Mouse (Mus musculus): Measurements from ENCODE around the gene BC051142. TPM values are rescaled to one million over a fixed set of nuclear protein-coding genes. Genes with fewer than 3 reads are reported as not detected.

The BC051142 gene
- polyA plus RNA-seq, 1 experiment: not detected

GRCm38 (mm10) chr17:34377450-34378209, 21.0 kb upstream of the BC051142 start:
- H3K36me3 ChIP-seq (ENCODE audit: control insufficient read depth, insufficient read depth): no peaks in the 10 kb centered on the region
- H3K27me3 ChIP-seq (ENCODE audit: control insufficient read depth, insufficient read depth, insufficient read length): no peaks in the 10 kb centered on the region
- no peak overlapping the region for H3ac ChIP-seq (ENCODE audit: control insufficient read depth, insufficient read length, low read depth)
- no peaks in the 10 kb centered on the region for H3K79me3 ChIP-seq (ENCODE audit: low read depth)
- TF ChIP-seq USF1 (IDR thresholded peaks at IDR 0.05; ENCODE audit: low read depth) (no peak), CEBPB (IDR thresholded peaks at IDR 0.05; ENCODE audit: low read depth) (no peak), MAX (IDR thresholded peaks at IDR 0.05) (no peak)
- H3K4me3 ChIP-seq (ENCODE audit: insufficient read depth, poor library complexity, severe bottlenecking): no peak overlapping the region
- H3K79me2 ChIP-seq (ENCODE audit: control insufficient read depth, insufficient read depth): no peaks in the 10 kb centered on the region

DNA sequence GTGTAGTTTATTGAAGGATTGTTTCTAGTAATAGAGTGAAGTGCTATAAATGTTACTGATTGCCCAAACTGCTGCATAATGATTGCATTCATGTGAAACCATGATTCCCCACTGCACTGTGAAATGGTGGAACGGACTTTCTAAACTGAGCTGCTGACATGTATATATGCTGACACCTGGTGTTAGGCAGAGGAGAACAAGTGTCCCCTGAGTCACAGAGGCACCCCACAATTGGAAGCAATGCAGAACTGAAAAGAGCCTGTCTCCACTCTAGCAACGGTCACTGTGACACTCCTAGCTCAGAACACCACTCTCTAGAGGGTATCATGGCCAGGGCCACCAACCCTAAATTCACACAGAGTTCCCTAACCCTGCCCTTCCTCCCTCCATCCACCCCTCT, 19.9 kb upstream of the BC051142 start:
- H3K36me3 ChIP-seq (ENCODE audit: control insufficient read depth, insufficient read depth): no peaks in the 10 kb centered on the region
- no peaks in the 10 kb centered on the region for H3K79me2 ChIP-seq (ENCODE audit: control insufficient read depth, insufficient read depth)
- no peak overlapping the region for H3ac ChIP-seq (ENCODE audit: control insufficient read depth, insufficient read length, low read depth)
- no peaks in the 10 kb centered on the region for H3K79me3 ChIP-seq (ENCODE audit: low read depth)
- H3K27me3 ChIP-seq (ENCODE audit: control insufficient read depth, insufficient read depth, insufficient read length): no peaks in the 10 kb centered on the region
- no peak for TF ChIP-seq CEBPB (IDR thresholded peaks at IDR 0.05; ENCODE audit: low read depth)
- TF ChIP-seq CTCF (IDR thresholded peaks at IDR 0.05; ENCODE audit: control insufficient read depth, insufficient read depth, insufficient read length): no peak
- TF ChIP-seq MAX (IDR thresholded peaks at IDR 0.05): no peak
- TF ChIP-seq FOSL1 (IDR thresholded peaks at IDR 0.05; ENCODE audit: insufficient read depth, low read length, poor library complexity, severe bottlenecking): no peak
- no peak for TF ChIP-seq USF1 (IDR thresholded peaks at IDR 0.05; ENCODE audit: low read depth)
- no peak for TF ChIP-seq MYOD1 (IDR thresholded peaks at IDR 0.05; ENCODE audit: control insufficient read depth, insufficient read length, low read depth)
- no peak overlapping the region for H3K4me3 ChIP-seq (ENCODE audit: insufficient read depth, poor library complexity, severe bottlenecking)

DNA sequence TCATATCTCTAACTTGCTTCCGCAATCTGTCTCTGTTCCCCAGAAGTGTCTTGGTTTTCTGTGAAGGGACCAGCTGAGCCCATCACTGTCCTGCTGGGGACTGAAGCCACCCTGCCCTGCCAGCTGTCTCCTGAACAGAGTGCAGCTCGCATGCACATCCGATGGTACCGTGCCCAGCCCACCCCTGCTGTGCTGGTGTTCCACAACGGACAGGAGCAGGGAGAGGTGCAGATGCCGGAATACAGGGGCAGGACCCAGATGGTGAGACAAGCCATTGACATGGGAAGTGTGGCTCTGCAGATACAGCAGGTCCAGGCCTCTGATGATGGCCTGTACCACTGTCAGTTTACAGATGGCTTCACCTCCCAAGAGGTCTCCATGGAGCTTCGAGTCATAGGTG, 19.2 kb upstream of the BC051142 start:
- no peak overlapping the region for H3K4me3 ChIP-seq (ENCODE audit: insufficient read depth, poor library complexity, severe bottlenecking)
- no peaks in the 10 kb centered on the region for H3K79me3 ChIP-seq (ENCODE audit: low read depth)
- H3K36me3 ChIP-seq (ENCODE audit: control insufficient read depth, insufficient read depth): no peaks in the 10 kb centered on the region
- TF ChIP-seq USF1 (IDR thresholded peaks at IDR 0.05; ENCODE audit: low read depth) (no peak), CTCF (IDR thresholded peaks at IDR 0.05; ENCODE audit: control insufficient read depth, insufficient read depth, insufficient read length) (no peak), MYOD1 (IDR thresholded peaks at IDR 0.05; ENCODE audit: control insufficient read depth, insufficient read length, low read depth) (no peak), MYOG (IDR thresholded peaks at IDR 0.05; ENCODE audit: control insufficient read depth, extremely low read depth, insufficient read length) (no peak), MAX (IDR thresholded peaks at IDR 0.05) (no peak), FOSL1 (IDR thresholded peaks at IDR 0.05; ENCODE audit: insufficient read depth, low read length, poor library complexity, severe bottlenecking) (no peak), CEBPB (IDR thresholded peaks at IDR 0.05; ENCODE audit: low read depth) (no peak)
- no peaks in the 10 kb centered on the region for H3K27me3 ChIP-seq (ENCODE audit: control insufficient read depth, insufficient read depth, insufficient read length)
- no peak overlapping the region for H3ac ChIP-seq (ENCODE audit: control insufficient read depth, insufficient read length, low read depth)
- no peaks in the 10 kb centered on the region for H3K79me2 ChIP-seq (ENCODE audit: control insufficient read depth, insufficient read depth)

- no peak overlapping the region for H3K4me3 ChIP-seq (ENCODE audit: insufficient read depth, poor library complexity, severe bottlenecking)
- no peaks in the 10 kb centered on the region for H3K79me2 ChIP-seq (ENCODE audit: control insufficient read depth, insufficient read depth)
- no peaks in the 10 kb centered on the region for H3K79me3 ChIP-seq (ENCODE audit: low read depth)
- H3K36me3 ChIP-seq (ENCODE audit: control insufficient read depth, insufficient read depth): no peaks in the 10 kb centered on the region
- TF ChIP-seq CEBPB (IDR thresholded peaks at IDR 0.05; ENCODE audit: low read depth): no peak
- no peak for TF ChIP-seq CTCF (IDR thresholded peaks at IDR 0.05; ENCODE audit: control insufficient read depth, insufficient read depth, insufficient read length)
- no peak for TF ChIP-seq FOSL1 (IDR thresholded peaks at IDR 0.05; ENCODE audit: insufficient read depth, low read length, poor library complexity, severe bottlenecking)
- TF ChIP-seq MYOG (IDR thresholded peaks at IDR 0.05; ENCODE audit: control insufficient read depth, extremely low read depth, insufficient read length): no peak
- no peak for TF ChIP-seq MAX (IDR thresholded peaks at IDR 0.05)
- TF ChIP-seq MYOD1 (IDR thresholded peaks at IDR 0.05; ENCODE audit: control insufficient read depth, insufficient read length, low read depth): no peak
- TF ChIP-seq USF1 (IDR thresholded peaks at IDR 0.05; ENCODE audit: low read depth): no peak
- H3K27me3 ChIP-seq (ENCODE audit: control insufficient read depth, insufficient read depth, insufficient read length): no peaks in the 10 kb centered on the region
- no peak overlapping the region for H3ac ChIP-seq (ENCODE audit: control insufficient read depth, insufficient read length, low read depth)
Measured at GRCm38 (mm10) chr17:34381876-34382275, 16.7 kb upstream of the BC051142 start.

DNA sequence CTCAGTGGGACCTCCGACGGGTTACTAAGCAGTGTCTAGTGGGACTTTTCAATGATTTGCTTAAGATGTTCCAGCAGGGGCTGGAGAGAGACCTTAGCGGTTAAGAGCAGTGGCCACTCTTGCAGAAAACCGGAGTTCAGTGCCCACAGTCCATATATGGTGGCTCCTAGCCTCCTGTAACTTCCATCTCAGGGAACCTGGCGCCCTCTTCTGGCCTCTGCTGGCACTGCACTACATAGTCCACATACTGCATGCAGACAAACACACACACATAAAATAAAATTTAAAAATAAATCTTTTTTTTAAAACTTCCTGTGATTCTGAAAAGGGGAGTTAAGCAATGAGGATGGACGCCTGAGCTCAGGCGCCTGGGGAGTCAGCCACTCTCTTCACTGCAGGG, 15.4 kb upstream of the BC051142 start:
- H3K36me3 ChIP-seq (ENCODE audit: control insufficient read depth, insufficient read depth): no peaks in the 10 kb centered on the region
- H3K27me3 ChIP-seq (ENCODE audit: control insufficient read depth, insufficient read depth, insufficient read length): no peaks in the 10 kb centered on the region
- no peaks in the 10 kb centered on the region for H3K79me2 ChIP-seq (ENCODE audit: control insufficient read depth, insufficient read depth)
- H3K79me3 ChIP-seq (ENCODE audit: low read depth): no peaks in the 10 kb centered on the region
- H3K4me3 ChIP-seq (ENCODE audit: insufficient read depth, poor library complexity, severe bottlenecking): no peak overlapping the region
- H3ac ChIP-seq (ENCODE audit: control insufficient read depth, insufficient read length, low read depth): no peak overlapping the region
- TF ChIP-seq MYOD1 (IDR thresholded peaks at IDR 0.05; ENCODE audit: control insufficient read depth, insufficient read length, low read depth) (no peak), CEBPB (IDR thresholded peaks at IDR 0.05; ENCODE audit: low read depth) (no peak), USF1 (IDR thresholded peaks at IDR 0.05; ENCODE audit: low read depth) (no peak), MYOG (IDR thresholded peaks at IDR 0.05; ENCODE audit: control insufficient read depth, extremely low read depth, insufficient read length) (no peak), FOSL1 (IDR thresholded peaks at IDR 0.05; ENCODE audit: insufficient read depth, low read length, poor library complexity, severe bottlenecking) (no peak), MAX (IDR thresholded peaks at IDR 0.05) (no peak), CTCF (IDR thresholded peaks at IDR 0.05; ENCODE audit: control insufficient read depth, insufficient read depth, insufficient read length) (no peak)

DNA sequence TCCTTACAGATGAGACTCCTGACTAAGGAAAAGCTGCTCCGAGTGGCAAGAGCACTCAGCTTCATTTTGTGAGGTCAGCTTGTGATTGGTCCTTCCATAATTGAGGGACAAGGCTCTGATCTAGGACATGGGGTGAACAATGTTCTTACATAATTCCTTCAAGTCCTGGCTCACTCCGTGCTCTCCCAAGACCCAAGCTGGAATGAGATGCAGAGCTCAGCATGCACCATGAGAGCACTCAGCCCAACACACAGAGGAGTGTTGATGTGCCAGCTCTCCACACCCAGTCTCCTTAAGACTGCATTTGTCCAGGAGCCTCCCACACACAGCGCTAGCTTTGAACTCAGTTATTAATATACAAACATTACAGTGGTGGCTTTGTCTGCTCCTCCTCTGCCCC, 13.9 kb upstream of the BC051142 start:
- H3K27me3 ChIP-seq (ENCODE audit: control insufficient read depth, insufficient read depth, insufficient read length): no peaks in the 10 kb centered on the region
- no peak overlapping the region for H3K4me3 ChIP-seq (ENCODE audit: insufficient read depth, poor library complexity, severe bottlenecking)
- H3K79me3 ChIP-seq (ENCODE audit: low read depth): no peaks in the 10 kb centered on the region
- H3K36me3 ChIP-seq (ENCODE audit: control insufficient read depth, insufficient read depth): no peaks in the 10 kb centered on the region
- TF ChIP-seq FOSL1 (IDR thresholded peaks at IDR 0.05; ENCODE audit: insufficient read depth, low read length, poor library complexity, severe bottlenecking) (no peak), CTCF (IDR thresholded peaks at IDR 0.05; ENCODE audit: control insufficient read depth, insufficient read depth, insufficient read length) (no peak)
- H3K79me2 ChIP-seq (ENCODE audit: control insufficient read depth, insufficient read depth): no peaks in the 10 kb centered on the region
- no peak overlapping the region for H3ac ChIP-seq (ENCODE audit: control insufficient read depth, insufficient read length, low read depth)
